Mouse (Mus musculus) heart, adult 9 months (tissue): Measurements from ENCODE around the gene Olfr907.

Experiments used
- DNase-seq, 2 experiments: peaks; one replicate each; pipeline ENCODE4 v3.0.0; 2022; ENCODE audit warnings: low spot score in 2 of 2

The Olfr907 gene

GRCm38 (mm10) chr9:38495501-38495900 lies at the start of gene Olfr907:
Gene Olfr907, plus strand, starts transcription at chr9:38495801.
- DNase-seq = no peak

DNA sequence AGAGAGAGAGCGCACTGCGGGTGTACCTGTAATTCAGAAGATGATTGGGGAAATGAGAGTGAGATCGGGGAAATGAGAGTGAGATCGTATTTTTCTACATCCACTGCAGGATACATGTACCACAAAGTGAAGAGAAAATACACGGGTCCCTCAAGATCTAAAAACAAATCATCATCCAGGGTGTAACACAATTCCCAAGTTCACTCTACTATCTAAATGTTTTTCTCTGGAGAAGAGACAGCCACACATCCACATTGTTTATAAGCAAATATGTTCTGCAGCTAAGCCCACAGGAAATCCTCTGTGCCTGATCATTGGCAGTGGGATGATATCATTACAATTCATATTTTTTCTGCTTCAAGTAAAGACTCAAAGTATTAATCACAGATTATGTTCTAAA lies 48.2 kb upstream of the Olfr907 start, which contains the start of gene Olfr902:
Olfr902 (plus strand) TSS at position 301 of the 400 bp plus-strand sequence.
- no peak for DNase-seq

- DNase-seq = no peak
These were observed 32.8 kb upstream of the Olfr907 start, which contains the start of gene Olfr904 for GRCm38 (mm10) chr9:38462844-38463243. Gene Olfr904, plus strand, starts transcription at chr9:38463144.

GRCm38 (mm10) chr9:38470807-38471206 lies 24.8 kb upstream of the Olfr907 start, which contains the start of gene Olfr905:
Gene Olfr905, plus strand, starts transcription at chr9:38471107.
- no peak for DNase-seq

DNA sequence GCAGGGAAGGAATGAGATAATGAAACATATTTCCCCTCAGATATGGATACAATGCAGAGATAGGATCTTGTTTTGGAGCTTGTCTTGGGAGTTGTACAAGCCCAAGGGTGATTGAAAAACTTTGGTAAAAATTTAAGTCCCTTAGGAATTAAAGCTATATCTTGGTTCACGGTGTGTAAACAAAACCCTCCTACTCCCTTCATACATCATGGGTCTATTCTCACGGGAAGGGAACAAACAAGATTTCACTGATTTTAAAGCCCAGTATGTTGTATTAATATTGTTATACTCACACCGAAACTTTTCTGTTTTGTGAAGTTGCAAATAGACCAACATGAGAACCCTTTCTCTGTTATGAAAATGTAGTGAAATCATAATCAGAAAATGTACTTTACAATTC lies 8.8 kb upstream of the Olfr907 start, which contains the start of gene Olfr906:
Olfr906 (plus strand) TSS at position 301 of the 400 bp plus-strand sequence.
- DNase-seq = no peak

DNA sequence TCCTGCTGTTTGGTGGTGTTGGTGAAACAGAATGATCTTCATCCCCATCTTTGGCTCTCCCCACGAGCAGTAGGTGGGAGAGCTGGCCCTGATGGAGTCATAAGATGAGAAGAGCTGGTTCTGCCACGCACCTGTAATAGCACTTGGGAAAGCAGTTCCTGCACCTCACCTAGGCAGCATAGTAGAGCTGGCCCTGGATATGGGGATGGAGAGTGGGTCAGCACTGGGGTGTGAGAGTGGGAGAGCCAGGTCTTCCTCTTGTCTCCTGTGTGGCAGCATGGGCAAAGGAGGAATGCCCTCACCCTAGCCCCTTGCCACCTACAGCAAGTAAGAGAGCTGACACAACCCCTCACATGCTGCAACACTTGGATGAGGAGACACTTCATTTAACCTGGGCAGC lies 16.8 kb downstream of the Olfr907 start:
- no peak for DNase-seq

DNA sequence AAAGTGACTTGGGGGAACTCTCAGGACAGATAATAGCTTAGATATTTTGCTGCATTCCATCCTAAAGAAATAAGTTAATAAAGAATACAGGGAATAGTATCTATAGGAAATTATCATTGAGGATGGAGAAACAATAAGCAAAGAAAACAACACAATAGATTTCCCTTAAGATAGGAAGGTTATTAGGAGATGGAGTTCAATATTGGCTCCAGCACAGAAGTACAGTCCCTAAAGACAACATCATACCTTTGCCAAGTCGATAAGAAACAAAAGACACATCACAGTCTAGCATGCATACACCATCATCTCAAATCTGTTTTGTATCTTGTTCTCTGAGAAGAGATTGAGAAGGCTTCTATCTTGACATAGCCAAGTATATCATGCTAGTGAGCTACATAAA lies 25.7 kb downstream of the Olfr907 start, which contains the start of gene Olfr911-ps1:
Olfr911-ps1 (plus strand) TSS at position 301 of the 400 bp plus-strand sequence.
- DNase-seq = no peak

- DNase-seq = no peak
These were observed 41.9 kb downstream of the Olfr907 start, which contains the start of gene Olfr910 for GRCm38 (mm10) chr9:38537549-38537948. Gene Olfr910, plus strand, starts transcription at chr9:38537849.
